Mouse (Mus musculus): Measurements from ENCODE around the gene Ms4a4b.
"Not testable (repeated sequence)": the region's sequence is repeated elsewhere in the genome, so short reads cannot be mapped to it uniquely, and the experiment has no call there.

The Ms4a4b gene

GRCm38 (mm10) chr19:11443338-11443737 lies at the start of gene Ms4a4b:
Gene Ms4a4b (plus strand): TSS chr19:11443553.
- no peak for DNase-seq (ENCODE audit: extremely low read depth, low read depth)

- no peak for DNase-seq (ENCODE audit: extremely low read depth, low read depth)
Measured at GRCm38 (mm10) chr19:11395769-11396168, 47.6 kb upstream of the Ms4a4b start.

GRCm38 (mm10) chr19:11404527-11404926 lies 38.8 kb upstream of the Ms4a4b start, which contains the start of gene Ms4a4c:
Gene Ms4a4c (plus strand): TSS chr19:11404770.
- DNase-seq (ENCODE audit: extremely low read depth, low read depth): no peak

DNA sequence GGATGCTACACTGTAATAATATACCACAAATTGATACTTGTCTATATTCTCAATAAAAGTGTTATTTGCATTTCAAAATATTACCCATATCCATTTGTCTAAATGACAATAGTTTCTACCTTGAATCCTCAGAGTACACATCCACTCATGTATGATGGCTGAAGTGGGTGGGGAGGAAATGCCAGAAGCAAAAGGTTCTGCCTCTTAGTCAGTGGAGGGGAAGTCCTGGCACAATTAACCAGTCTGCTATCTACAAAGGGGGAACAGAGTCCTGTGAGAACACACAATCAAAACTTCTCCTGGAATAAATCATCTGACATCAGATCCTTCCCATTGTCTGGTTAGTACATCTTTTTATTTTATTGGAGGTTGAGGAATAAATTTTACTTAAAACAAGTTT lies 35.9 kb upstream of the Ms4a4b start:
- no peak for DNase-seq (ENCODE audit: extremely low read depth, low read depth)

- DNase-seq (ENCODE audit: extremely low read depth, low read depth): no peak
Measured at GRCm38 (mm10) chr19:11408591-11408990, 34.8 kb upstream of the Ms4a4b start.

DNA sequence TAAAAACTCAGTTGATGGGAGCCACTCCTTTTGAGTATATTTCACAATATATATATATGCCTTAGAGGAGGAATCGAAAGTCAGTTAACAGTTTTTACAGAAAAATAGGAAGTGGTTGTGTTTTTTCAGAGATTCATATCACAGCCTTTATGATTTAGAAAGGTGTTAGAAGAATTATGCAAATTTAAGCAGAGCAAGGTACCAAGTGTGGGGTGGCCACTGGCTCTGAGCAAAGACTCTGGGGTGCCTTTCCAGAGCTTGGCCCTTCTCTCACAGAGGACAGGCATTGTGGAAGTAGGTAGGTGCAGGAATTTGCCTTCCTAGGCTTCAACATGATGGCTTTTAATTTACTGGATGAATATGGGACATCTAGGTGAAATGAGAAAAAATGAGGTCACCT lies 31.7 kb upstream of the Ms4a4b start:
- no peak for DNase-seq (ENCODE audit: extremely low read depth, low read depth)

DNA sequence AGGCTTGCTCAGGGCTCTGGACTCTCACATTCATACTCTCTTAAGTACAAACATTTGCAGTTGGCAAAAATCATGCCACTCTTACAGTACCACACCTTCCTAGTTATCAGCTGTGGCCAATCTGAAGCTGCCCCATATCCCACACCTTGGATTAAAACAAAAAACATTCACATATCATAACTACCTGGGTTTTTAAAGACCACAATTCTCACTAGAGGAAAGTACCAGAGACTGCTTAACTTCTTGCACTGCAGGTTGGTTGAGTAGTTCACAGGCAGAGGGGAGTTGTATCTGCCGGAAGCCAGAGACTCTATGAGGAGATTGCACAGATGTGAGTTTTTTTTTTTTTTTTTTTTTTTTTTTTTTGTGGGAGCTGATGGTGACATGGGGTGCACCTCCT lies 29.3 kb upstream of the Ms4a4b start:
- DNase-seq (ENCODE audit: extremely low read depth, low read depth): no peak

GRCm38 (mm10) chr19:11415581-11415980 lies 27.8 kb upstream of the Ms4a4b start:
- DNase-seq (ENCODE audit: extremely low read depth, low read depth): no peak

GRCm38 (mm10) chr19:11418865-11419264 lies 24.5 kb upstream of the Ms4a4b start:
- DNase-seq (ENCODE audit: extremely low read depth, low read depth): not testable (repeated sequence)

DNA sequence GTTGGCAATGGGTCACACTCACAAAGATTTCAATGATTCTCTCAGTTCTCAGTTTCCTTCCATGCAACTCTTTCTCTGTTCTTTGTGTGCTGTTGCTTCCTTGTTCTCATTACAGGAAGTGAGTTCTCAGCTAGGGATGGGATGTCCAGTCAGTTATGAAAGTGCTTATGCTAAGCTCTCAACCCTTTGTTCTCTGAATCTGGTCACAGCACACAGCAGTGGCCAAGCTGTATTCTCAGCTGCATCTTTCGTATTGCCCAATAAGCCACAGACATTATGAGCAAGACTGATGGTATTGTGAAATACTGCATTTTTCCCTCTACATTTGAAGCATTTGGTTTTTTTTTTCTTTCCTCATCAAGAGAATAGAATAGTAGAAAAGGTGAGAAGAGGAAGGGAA lies 12.1 kb upstream of the Ms4a4b start:
- DNase-seq (ENCODE audit: extremely low read depth, low read depth): not testable (repeated sequence)

- no peak for DNase-seq (ENCODE audit: extremely low read depth, low read depth)
Measured at GRCm38 (mm10) chr19:11435058-11435834, 8.1 kb upstream of the Ms4a4b start.

DNA sequence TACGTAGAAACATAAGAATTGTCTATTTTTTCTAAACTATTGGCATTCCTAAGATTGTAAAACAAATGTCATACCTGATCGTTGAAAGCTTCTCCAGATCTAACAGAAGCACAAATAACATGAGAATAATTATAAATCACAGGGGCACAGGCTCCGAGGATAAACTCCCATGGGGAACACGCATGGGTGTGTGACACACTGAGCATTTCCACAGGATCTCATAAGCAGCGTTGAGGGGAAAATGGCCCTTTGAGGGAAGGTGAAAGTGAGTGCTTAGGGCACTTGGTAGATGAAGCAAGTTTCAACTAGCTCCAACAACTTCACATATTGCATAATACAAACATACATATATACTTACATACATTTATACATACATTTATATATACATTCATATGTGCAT lies 611 bp downstream of the Ms4a4b start:
- no peak for DNase-seq (ENCODE audit: extremely low read depth, low read depth)

GRCm38 (mm10) chr19:11447238-11447637 lies 3.9 kb downstream of the Ms4a4b start:
- DNase-seq (ENCODE audit: extremely low read depth, low read depth): no peak

DNA sequence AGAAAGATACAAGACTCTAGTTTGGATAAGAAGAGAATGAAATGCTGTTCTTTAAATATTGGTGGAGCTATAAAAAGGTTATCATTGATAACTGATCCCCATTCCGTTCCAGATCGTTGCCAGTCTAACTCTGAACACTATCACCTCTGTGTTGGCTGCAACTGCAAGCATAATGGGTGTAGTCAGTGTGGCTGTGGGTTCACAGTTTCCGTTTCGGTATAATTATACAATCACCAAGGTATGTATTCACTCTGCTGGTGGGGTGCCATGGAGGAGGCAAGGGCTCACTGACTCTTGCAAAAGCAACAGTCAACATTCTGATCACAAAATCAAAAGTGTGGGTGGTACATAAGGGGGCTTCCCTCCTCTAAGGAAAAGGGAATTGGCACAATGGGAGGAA lies 15.7 kb downstream of the Ms4a4b start:
- not testable (repeated sequence) for DNase-seq (ENCODE audit: extremely low read depth, low read depth)

DNA sequence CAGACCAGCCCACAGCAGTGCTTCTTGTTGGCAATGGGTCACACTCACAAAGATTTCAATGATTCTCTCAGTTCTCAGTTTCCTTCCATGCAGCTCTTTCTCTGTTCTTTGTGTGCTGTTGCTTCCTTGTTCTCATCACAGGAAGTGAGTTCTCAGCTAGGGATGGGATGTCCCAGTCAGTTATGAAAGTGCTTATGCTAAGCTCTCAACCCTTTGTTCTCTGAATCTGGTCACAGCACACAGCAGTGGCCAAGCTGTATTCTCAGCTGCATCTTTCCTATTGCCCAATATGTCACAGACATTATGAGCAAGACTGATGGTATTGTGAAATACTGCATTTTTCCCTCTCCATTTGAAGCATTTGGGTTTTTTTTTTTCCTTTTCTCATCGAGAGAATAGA lies 21.4 kb downstream of the Ms4a4b start:
- DNase-seq (ENCODE audit: extremely low read depth, low read depth): not testable (repeated sequence)

GRCm38 (mm10) chr19:11466471-11466870 lies 23.1 kb downstream of the Ms4a4b start:
- DNase-seq (ENCODE audit: extremely low read depth, low read depth): no peak

DNA sequence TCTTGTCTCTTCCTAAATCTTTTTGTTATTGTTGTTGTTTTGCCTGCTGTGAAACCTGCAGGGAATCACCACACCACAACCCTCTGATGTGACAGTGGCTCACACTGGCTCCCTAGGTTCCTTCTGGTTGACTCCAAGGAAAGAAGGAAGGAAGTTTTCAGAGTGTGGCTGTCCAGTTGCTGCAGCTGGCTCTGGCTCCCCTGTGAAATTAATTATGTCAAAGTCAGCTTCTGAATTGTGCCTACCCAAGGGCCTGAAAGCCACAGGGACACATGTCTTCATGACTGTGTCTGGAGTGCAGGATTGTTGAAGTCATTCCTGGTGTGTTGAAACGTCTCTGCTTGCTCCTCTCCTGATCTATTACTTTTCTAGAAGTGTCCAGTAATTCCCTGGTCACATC lies 25.0 kb downstream of the Ms4a4b start:
- DNase-seq (ENCODE audit: extremely low read depth, low read depth): not testable (repeated sequence)

DNA sequence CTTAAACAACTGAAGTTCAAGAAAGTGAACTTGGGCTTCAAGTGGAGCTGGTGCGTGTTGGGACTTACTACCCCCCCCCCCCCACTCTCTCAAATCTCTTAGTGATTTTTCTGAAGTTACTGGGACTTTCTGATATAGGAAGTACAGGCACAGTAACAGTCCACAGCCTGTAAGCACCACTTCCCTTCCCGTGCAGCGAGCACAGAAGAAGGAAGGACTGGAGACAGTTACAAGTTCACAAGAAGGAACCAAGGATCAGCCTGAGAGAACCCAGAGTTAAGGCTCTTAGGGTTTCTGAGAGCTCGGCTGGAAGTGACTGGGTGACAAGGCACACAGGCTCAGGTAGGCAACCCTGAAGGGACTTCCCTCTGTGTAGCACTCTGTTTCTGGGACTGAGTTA lies 25.9 kb downstream of the Ms4a4b start, which contains the start of gene Ms4a6c:
Gene Ms4a6c (plus strand): TSS at position 152 of the 400 bp plus-strand sequence.
- not testable (repeated sequence) for DNase-seq (ENCODE audit: extremely low read depth, low read depth)

GRCm38 (mm10) chr19:11479714-11480113 lies 36.4 kb downstream of the Ms4a4b start:
- DNase-seq (ENCODE audit: extremely low read depth, low read depth): no peak

GRCm38 (mm10) chr19:11482684-11483083 lies 39.3 kb downstream of the Ms4a4b start:
- DNase-seq (ENCODE audit: extremely low read depth, low read depth): no peak

GRCm38 (mm10) chr19:11483941-11484340 lies 40.6 kb downstream of the Ms4a4b start:
- no peak for DNase-seq (ENCODE audit: extremely low read depth, low read depth)

DNA sequence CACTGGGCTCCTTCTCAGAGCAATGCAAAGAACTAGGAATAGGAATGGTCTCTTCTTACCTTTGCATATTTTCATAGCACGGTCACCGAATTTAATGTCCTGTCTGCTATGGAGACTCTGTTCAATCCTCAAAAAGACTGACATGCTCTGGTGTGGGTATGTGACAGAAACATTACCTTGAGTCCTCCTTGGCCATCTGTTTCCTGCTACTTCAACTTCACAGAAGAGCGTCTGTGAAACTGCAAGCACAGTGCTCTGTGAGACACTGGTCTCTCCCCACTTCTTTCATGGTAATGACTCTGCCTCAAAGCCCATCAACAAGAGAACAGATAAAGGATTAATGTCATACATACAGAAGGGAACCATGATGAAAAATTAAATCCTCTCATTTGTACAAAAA lies 41.0 kb downstream of the Ms4a4b start:
- no peak for DNase-seq (ENCODE audit: extremely low read depth, low read depth)

GRCm38 (mm10) chr19:11485266-11485665 lies 41.9 kb downstream of the Ms4a4b start:
- no peak for DNase-seq (ENCODE audit: extremely low read depth, low read depth)

Measured in MEL-GATA-1-ER (cell line).